24 mouse cellular contexts compared by ENCODE assay signal in genomic region chr4:76606808-76607207, GRCm38 (mm10).
DNase-seq lines count a peak whose midpoint lies in the region; ATAC-seq and TF ChIP-seq lines count a peak whose summit lies in the region.
"Had no signal": no experiment of that assay in that cellular context is flagged by ENCODE, and none has a peak within 500 bp of the region (broad histone marks: within the 10 kb centered on the region; RNA-seq: fewer than 3 reads in every experiment).

No protein-coding gene starts in this region.

- H3K9ac ChIP-seq in kidney, embryonic 16.5 days (replicated peaks; ENCODE audit: low read length): no peak overlapping the region
- no peak overlapping the region for H3K9ac ChIP-seq in limb, embryonic 13.5 days
- H3K9ac ChIP-seq: forebrain, embryonic 13.5 days; heart, embryonic 15.5 days; intestine, embryonic 15.5 days; limb, embryonic 15.5 days; liver, embryonic 13.5 days; neural tube, embryonic 13.5 days had no signal

- no peaks in the 10 kb centered on the region for H3K36me3 ChIP-seq in kidney, embryonic 16.5 days (ENCODE audit: insufficient read depth, low read length)
- no peaks in the 10 kb centered on the region for H3K36me3 ChIP-seq in limb, embryonic 13.5 days
- no peaks in the 10 kb centered on the region for H3K36me3 ChIP-seq in thymus, adult 2 months (ENCODE audit: control insufficient read depth, insufficient read depth, low read length)
- H3K36me3 ChIP-seq: heart, embryonic 15.5 days; intestine, embryonic 15.5 days; limb, embryonic 15.5 days; liver, embryonic 13.5 days; neural tube, embryonic 13.5 days had no signal

- no peak for TF ChIP-seq POLR2A in thymus, adult 2 months (IDR thresholded peaks at IDR 0.05; ENCODE audit: control insufficient read depth, extremely low read depth, insufficient read depth, low read length, poor library complexity)

- H3K9me3 ChIP-seq in kidney, embryonic 16.5 days (ENCODE audit: low read length): no peaks in the 10 kb centered on the region
- no peaks in the 10 kb centered on the region for H3K9me3 ChIP-seq in limb, embryonic 13.5 days
- H3K9me3 ChIP-seq: forebrain, embryonic 13.5 days; heart, embryonic 15.5 days; intestine, embryonic 15.5 days; limb, embryonic 15.5 days; liver, embryonic 13.5 days; neural tube, embryonic 13.5 days had no signal

- ATAC-seq in kidney, embryonic 16.5 days (ENCODE audit: low FRiP score, low TSS enrichment): peak; percentile 39; the same call in 1 of the 2 replicates
- ATAC-seq in limb, embryonic 13.5 days (ENCODE audit: low FRiP score, low read depth): 0 out of 2 replicates have a peak, but pooled peaks have one; percentile 28
- no peak for ATAC-seq in megakaryocyte-erythroid progenitor cell, adult 5-6 weeks (replicated peaks; ENCODE audit: low FRiP score, low TSS enrichment, poor library complexity, severe bottlenecking)
- ATAC-seq: forebrain, embryonic 13.5 days; hindbrain, embryonic 16.5 days; intestine, embryonic 15.5 days had no signal

- 16% methylated on average over 2 of the region's 2 CpGs for WGBS in kidney, embryonic 16.5 days
- WGBS in limb, embryonic 13.5 days: 14% methylated on average over 2 of the region's 2 CpGs
- WGBS in thymus, adult 2 months: 52% methylated on average over 2 of the region's 2 CpGs

- no peak for DNase-seq in kidney, adult 8-10 months
- DNase-seq in embryo, embryonic 10.5 days (ENCODE audit: low spot score): peak; percentile 61
- peak; percentile 53 for DNase-seq in embryo, embryonic 11 days
- no peak for DNase-seq in thymus, adult 2 months
- DNase-seq: adrenal gland, postnatal 25 days; B cell, adult 2 months; cerebellum, adult 11-12 months; cerebellum, postnatal 10 days; gastrocnemius, postnatal 14 days; kidney, postnatal 14 days; liver, embryonic 13.5 days; lung, adult 18-20 months; lung, postnatal 10 days had no signal

- no peak for TF ChIP-seq CTCF in thymus, adult 2 months (IDR thresholded peaks at IDR 0.05; ENCODE audit: borderline replicate concordance, control insufficient read depth, extremely low read depth, insufficient read depth, low read length, poor library complexity)

- 0 out of 2 replicates have a peak, but pooled peaks cover 4% of the 10 kb centered on the region for H3K4me1 ChIP-seq in kidney, embryonic 16.5 days (ENCODE audit: insufficient read depth, low read length)
- peaks cover 4% of the 10 kb centered on the region; the same call in 1 of the 2 replicates for H3K4me1 ChIP-seq in limb, embryonic 13.5 days
- H3K4me1 ChIP-seq in thymus, adult 2 months (replicated peaks; ENCODE audit: control insufficient read depth, insufficient read depth, low read length): no peaks in the 10 kb centered on the region
- H3K4me1 ChIP-seq: forebrain, embryonic 13.5 days; heart, embryonic 15.5 days; intestine, embryonic 15.5 days; limb, embryonic 15.5 days; liver, embryonic 13.5 days; neural tube, embryonic 13.5 days had no signal

- H3K4me2 ChIP-seq in kidney, embryonic 16.5 days (replicated peaks; ENCODE audit: low read depth, low read length): no peak overlapping the region
- H3K4me2 ChIP-seq in limb, embryonic 13.5 days (replicated peaks): no peak overlapping the region
- H3K4me2 ChIP-seq: forebrain, embryonic 13.5 days; heart, embryonic 15.5 days; intestine, embryonic 15.5 days; limb, embryonic 15.5 days; liver, embryonic 13.5 days; midbrain, embryonic 11.5 days; neural tube, embryonic 13.5 days had no signal

- no peaks in the 10 kb centered on the region for H3K27me3 ChIP-seq in kidney, embryonic 16.5 days (ENCODE audit: insufficient read depth, low read length)
- no peaks in the 10 kb centered on the region for H3K27me3 ChIP-seq in limb, embryonic 13.5 days
- H3K27me3 ChIP-seq in thymus, adult 2 months (ENCODE audit: control insufficient read depth, insufficient read depth, low read length): no peaks in the 10 kb centered on the region
- H3K27me3 ChIP-seq: forebrain, embryonic 13.5 days; heart, embryonic 15.5 days; intestine, embryonic 15.5 days; limb, embryonic 15.5 days; liver, embryonic 13.5 days; neural tube, embryonic 13.5 days had no signal

- no peak overlapping the region for H3K27ac ChIP-seq in kidney, embryonic 16.5 days (ENCODE audit: low read length)
- H3K27ac ChIP-seq in limb, embryonic 13.5 days: no peak overlapping the region
- no peak overlapping the region for H3K27ac ChIP-seq in thymus, adult 2 months (ENCODE audit: control insufficient read depth, insufficient read depth, low read length)
- H3K27ac ChIP-seq: forebrain, embryonic 13.5 days; heart, embryonic 15.5 days; intestine, embryonic 15.5 days; limb, embryonic 15.5 days; liver, embryonic 13.5 days; neural tube, embryonic 13.5 days had no signal

- H3K4me3 ChIP-seq in kidney, embryonic 16.5 days (ENCODE audit: low read length): no peak overlapping the region
- no peak overlapping the region for H3K4me3 ChIP-seq in limb, embryonic 13.5 days
- H3K4me3 ChIP-seq in thymus, adult 2 months (ENCODE audit: control insufficient read depth, insufficient read depth, low read length): no peak overlapping the region
- H3K4me3 ChIP-seq: forebrain, embryonic 13.5 days; heart, embryonic 15.5 days; intestine, embryonic 15.5 days; limb, embryonic 15.5 days; liver, embryonic 13.5 days; myocyte; neural tube, embryonic 13.5 days had no signal

Comparison
In these comparisons a context has a peak if more than half of its experiments do, and no peak if none do; other contexts are left out.
1. DNase-seq: peak in embryo, embryonic 10.5 days (single experiment) and embryo, embryonic 11 days (single experiment); none in kidney, adult 8-10 months (0 of 2) and thymus, adult 2 months (single experiment).